Mouse (Mus musculus): Measurements from ENCODE around the gene Wnt16.

GRCm38 (mm10) chr6:22327931-22328330 is 39.9 kb downstream of the Wnt16 start:
- TF ChIP-seq CTCF (IDR thresholded peaks at IDR 0.05; ENCODE audit: low read depth, low read length), result no peak
- no peak for TF ChIP-seq POLR2A (IDR thresholded peaks at IDR 0.05; ENCODE audit: borderline replicate concordance, low read depth, low read length)

All from bone marrow macrophage, adult 2 months (primary cell).